Mouse (Mus musculus) cerebellum, postnatal 25 days (tissue): Measurements from ENCODE around the gene Qtrt1.
"Not testable (repeated sequence)": the region's sequence is repeated elsewhere in the genome, so short reads cannot be mapped to it uniquely, and the experiment has no call there.

Experiments used
- DNase-seq, 2 experiments: peaks; one replicate each; pipeline ENCODE4 v3.0.0; 2021; ENCODE audit warnings: mixed read lengths in 2 of 2

Qtrt1 gene

GRCm38 (mm10) chr9:21451870-21452269 is 40.2 kb downstream of the Qtrt1 start:
- DNase-seq = peak in 1 of 2 experiments; percentile 36

GRCm38 (mm10) chr9:21453003-21453402 is 41.4 kb downstream of the Qtrt1 start:
- no peak for DNase-seq

- DNase-seq = peak in 1 of 2 experiments; percentile 34
These were observed 41.8 kb downstream of the Qtrt1 start for GRCm38 (mm10) chr9:21453459-21453858.

GRCm38 (mm10) chr9:21454556-21454955 is 42.9 kb downstream of the Qtrt1 start:
- DNase-seq = no peak

- no peak for DNase-seq
These were observed 43.6 kb downstream of the Qtrt1 start for GRCm38 (mm10) chr9:21455103-21455770.

GRCm38 (mm10) chr9:21456246-21456929 is 44.8 kb downstream of the Qtrt1 start:
- DNase-seq = no peak

GRCm38 (mm10) chr9:21456930-21457634 is 45.4 kb downstream of the Qtrt1 start:
- no peak for DNase-seq

GRCm38 (mm10) chr9:21458821-21459220 is 47.2 kb downstream of the Qtrt1 start:
- DNase-seq = peak; percentile 39 to 62

- DNase-seq = no peak
These were observed 48.8 kb downstream of the Qtrt1 start for GRCm38 (mm10) chr9:21460400-21460940.

- peak; percentile 42 to 44 for DNase-seq
These were observed 51.5 kb downstream of the Qtrt1 start for GRCm38 (mm10) chr9:21463138-21463590.

- peak; percentile 70 to 73 for DNase-seq
These were observed 52.3 kb downstream of the Qtrt1 start for GRCm38 (mm10) chr9:21463766-21464564.

- not testable (repeated sequence) for DNase-seq
These were observed 52.9 kb downstream of the Qtrt1 start for GRCm38 (mm10) chr9:21464565-21464928.

GRCm38 (mm10) chr9:21469032-21470024 is 57.7 kb downstream of the Qtrt1 start:
- DNase-seq = peak; percentile 63 to 76
